Mouse (Mus musculus) layer of hippocampus, postnatal 14 days (tissue): ENCODE measurements at regions not wholly inside any gene's neighbourhood (a gene's known extent, or its start where the extent isn't known, plus 50 kb on each side); places are given as distances from the start of the nearest gene placed in this dataset.

ENCODE experiments used
- DNase-seq, 2 experiments: peaks; one replicate each; pipeline ENCODE4 v3.0.0; 2021 to 2022; ENCODE audit warnings: low spot score in 2 of 2, mixed read lengths in 1 of 2

DNA sequence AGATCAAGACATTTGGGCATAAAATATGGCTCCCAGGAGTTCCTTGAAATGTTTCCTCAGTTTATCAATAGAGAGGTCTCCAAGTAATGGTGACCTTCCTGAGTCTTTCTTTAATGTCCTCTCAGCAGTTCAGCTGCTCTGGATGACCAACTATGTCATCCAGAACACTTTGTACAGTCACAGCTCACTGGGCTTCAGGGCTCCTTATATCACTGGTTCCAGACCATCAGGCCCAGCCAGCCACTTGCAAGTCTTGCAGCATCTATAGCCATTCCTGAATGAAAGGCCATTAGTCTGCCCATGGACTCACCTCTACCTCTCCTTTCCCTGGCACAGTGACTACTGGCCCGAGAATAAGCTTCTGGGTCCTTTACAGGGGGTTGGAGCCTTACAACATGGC is 437.8 kb upstream of the Meis1 start:
- DNase-seq = no peak

DNA sequence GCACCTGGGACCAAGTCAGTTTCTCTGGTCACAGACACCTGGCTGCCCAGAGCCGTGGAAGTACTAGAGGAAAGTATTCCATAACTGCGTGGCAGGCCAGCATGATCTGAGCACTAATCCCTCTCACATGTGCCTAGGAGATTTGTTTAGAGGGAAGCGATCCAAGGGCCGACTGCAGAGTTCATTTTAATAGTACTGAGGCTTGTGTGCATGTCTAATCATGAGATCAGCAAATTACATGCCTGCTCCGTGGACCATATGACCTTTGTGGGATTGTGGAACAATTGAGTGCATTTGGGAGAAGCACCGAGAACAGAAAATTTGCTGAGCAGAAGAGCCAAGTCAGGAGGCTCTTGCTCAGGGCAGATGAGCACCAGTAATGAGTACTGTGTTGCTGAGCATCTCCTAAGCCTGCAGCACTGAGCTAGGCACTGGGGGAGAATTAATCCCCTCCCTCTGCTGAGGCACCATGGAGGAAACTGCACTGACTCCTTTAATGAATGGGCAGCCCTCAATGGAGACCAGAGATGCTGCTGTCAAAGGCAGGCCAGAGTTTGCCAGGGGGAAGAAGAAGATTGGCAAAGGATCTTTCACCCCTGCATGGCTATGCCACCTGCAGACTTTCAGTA is 445.1 kb upstream of the Meis1 start:
- no peak for DNase-seq

DNA sequence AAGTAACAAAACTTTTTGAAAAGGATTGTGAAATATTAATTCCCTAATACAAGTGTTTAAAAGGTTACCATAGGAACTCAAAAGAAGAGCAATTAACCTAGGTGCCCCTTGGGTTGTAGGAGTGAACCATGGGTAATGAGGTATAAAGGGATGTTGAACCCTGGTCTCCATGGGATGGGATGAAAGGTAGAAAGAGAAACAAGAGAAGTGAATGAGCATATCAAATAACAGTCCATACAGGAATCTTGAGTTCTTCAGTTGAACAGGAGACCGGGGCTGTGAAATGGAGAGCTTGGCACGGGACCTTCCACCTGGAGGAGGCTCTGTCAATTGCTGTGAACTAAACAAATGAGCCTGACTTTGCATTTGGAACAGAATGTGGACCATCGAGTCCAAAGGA is 449.6 kb upstream of the Meis1 start:
- DNase-seq = no peak

DNA sequence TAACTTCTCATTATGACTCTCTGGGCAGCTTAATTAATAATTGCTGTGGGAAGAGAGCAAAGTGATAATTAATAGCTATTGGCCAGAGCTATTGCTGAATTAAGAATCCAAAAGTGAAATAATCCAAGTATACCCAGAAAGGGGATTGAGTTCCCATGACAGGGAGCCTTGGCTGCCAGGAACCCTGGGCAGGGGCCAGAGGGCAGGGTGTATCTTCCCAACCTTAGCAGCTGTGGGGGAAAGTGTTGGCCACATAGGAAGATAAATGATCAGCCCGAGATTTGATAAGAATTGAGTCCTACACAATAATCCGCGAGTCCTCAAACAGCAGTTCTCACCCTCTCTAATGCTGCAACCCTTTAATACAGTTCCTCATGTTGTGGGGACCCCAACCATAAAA is 450.0 kb upstream of the Meis1 start:
- DNase-seq = no peak

DNA sequence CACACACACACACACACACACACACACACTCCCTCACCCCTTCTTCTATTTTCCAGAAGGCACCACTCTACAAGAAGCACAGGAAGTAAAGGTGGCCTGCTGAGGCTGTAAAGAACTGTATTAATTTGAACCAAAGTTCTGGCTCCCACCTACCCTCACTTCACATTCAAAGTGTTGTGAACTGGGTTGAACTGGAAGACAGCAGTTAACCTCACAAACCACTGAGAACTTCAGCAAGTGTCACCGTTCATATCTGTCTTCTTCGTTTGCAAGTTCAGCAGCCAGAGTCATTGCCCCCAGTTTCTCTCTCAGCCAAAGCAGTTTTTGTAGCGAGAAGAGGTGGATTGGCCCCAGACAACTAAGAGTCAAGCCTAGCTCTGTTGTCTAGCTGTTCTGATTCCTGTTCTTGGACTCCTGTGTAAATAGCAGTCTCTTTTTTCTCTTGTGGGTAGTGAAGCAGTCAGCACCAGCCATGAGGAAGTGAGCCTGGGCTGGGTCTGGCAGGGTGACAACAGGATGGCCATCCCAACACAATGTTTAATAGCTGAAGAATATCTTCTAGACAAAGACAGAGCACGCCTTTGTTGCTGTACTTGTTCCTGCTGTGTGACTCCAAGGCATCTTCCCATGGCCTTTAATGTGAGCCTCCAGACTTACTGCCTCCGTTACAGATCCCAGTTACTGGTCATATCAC is 452.0 kb upstream of the Meis1 start:
- DNase-seq = no peak

DNA sequence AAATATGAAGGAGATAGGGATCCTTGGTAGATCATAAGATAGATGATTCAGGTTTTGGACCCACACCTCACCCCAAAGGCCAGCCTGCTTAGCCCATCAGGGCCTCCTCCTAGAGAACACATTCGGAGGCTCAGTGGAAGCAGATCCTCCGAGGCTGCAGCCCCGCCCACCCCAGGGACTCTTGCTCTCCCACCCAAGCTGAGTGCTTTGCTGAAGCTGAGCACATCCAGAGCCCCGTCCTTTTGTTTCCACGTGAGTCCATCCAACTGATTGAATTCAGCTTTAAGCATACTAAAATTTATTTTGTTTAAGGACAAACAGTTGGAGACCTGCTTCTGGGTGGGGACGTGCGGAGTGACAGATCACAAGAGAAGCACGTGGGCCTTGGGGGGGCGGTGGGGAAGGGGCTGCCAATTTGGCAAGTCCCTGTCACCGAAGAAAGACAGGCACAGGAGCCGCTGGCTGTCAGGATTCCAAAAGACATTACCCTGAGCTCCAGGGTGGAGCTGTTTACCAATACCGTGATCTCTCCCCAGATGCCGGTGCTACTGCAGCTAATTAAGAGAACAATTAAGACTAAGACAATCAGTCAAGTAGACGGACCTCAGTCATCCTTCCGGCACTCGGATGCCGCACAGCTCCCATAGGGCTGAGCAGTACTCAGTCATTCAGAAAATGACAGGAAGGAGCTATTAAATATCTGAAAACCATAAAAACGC is 448.9 kb upstream of the Spred2 start:
- no peak for DNase-seq

DNA sequence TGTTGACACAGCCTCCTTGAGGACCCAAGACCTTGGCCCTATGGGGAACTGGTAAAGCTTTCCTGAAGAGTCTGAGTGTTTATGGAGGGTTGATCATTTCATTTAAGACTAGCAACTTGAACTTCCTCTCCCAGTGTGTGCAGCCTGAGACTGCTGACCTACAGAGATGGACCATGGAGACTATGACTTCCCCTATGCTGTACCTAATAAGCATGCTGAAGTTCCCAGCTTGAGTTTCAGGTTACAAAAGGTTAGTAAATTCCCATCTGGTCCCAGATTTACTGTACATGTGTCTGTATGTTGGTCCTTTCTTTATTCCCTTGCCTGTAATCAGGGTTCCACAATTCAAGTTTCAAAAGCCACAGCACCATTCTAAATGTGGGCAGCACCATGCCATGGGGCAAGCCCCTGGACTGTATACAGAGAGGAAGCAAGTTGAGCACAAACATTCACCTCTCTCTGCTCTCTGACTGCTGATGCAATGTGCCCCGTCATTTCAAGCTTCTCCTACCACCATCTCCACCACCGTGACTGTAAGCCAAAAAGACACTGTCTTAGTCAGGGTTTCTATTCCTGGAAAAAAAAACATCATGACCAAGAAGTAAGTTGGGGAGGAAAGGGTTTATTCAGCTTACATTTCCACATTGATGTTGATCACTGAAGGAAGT is 431.0 kb upstream of the Spred2 start:
- no peak for DNase-seq

DNA sequence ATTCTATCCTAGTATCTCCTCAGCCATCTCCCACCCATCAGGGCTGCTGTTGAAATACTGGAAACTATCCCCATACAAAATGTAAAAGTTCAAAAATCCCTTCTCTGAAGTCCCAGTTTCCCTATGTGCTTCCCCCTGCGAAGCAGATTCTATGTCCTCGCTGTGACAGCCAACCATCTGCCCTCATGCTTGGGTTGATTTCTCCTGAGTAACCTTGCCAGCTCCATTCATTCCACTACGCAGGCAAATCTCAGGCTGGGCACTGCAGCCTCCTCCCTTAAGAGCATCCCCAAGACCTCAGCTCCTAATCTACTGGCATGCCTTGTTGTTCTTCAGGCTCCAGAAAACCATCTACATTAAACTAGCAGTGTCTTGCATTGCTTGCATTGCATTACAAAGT is 402.5 kb upstream of the Spred2 start:
- no peak for DNase-seq

DNA sequence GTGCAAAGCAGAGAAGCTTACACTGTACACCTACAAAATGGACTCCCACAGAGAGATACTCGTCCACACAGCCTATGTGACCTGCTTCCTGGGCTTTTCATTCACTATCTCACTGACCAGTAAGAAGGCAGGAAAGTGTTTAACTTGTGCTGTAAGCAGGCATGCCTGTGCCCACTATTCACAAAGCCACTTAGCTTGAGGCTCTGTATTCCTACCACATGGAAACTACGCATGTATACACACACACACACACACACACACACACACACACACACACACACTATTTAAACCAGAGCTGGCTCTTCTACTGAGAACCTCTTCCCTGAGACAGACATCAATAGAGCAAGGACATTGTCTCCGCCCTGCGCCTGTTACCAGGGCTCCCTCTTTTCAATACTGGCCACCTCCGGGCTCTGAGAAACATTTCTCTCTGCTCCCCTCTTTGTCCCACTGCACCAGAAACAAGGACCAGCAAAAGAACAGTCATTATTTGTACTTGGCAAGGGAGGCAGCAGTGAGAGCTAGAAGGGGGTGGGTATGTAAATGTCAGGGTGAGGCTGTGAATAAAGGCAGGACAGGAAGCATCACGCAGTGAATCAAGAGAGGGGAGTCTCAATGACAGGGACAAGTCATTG is 400.2 kb upstream of the Spred2 start:
- peak in 1 of 2 experiments; percentile 43 for DNase-seq

DNA sequence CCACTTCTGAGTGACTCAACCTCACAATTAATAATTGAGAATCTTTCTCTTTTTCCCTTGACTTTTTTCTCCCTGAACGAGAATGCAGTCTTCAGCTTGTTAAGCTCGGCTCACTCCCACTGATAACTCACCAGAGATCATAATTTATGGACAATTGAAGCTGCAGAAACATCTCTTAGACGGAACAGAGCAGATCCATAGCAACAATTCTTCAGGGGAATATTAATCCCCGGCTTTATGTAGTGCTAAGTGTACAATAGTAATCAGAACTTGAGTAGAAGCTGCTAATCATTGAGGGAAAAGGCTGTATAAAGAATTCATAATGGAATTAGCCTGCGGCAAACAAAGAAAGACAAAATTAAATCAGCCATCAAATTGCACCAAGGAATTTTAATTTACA is 395.0 kb upstream of the Spred2 start:
- DNase-seq = no peak

DNA sequence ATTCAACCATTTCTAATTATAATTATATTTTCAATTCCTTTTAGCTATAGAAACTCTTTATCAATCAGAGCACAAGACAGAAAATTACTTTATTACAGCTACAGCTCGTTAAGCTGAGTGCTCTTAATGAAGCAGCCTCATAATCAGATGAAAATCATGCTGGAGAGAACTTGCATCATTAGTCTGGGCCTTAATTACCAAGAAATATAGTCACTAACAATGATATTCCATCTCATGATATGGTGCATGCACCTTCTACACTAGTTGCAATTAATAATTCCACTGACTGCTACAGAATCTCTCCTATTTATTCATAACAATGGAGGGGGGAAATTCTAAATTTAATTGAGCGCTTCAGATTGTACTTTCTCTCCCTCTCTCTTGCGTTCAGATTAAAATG is 393.5 kb upstream of the Spred2 start:
- no peak for DNase-seq

DNA sequence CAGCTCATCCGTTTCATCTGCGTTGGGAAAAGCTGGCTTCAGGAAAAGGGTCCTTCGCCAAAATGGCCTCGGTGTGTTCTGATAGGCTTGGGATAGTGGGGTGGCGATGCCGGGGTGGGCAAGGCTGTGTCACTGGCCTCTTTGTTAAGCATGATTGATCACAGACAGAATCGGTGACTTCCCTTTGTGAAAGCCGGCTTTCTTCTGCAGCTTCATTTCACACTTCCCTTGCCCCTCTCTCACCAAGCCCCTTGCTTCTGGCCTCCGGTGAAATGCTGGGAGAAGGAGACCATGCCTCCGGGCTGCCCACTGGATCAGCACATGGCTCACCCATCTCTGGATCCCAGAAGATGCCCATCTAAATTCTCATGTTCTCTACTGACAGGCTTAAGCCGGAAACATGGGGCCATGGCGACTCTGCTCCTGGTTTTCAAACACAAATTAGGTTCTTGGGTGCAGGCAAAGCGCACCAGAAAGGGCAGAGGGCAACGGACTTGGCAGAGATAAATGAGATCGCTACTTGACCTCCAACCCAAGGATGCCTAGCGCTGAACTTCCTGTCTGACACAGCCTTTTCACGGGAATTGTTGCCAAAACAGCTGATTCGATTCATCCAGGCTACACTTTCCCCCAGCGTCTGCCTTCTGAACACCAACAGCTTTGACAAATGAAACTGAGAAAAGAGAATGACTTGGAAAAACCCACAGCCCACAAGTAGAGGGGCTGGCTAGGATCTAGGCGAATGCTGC is 392.7 kb upstream of the Spred2 start:
- DNase-seq = no peak

DNA sequence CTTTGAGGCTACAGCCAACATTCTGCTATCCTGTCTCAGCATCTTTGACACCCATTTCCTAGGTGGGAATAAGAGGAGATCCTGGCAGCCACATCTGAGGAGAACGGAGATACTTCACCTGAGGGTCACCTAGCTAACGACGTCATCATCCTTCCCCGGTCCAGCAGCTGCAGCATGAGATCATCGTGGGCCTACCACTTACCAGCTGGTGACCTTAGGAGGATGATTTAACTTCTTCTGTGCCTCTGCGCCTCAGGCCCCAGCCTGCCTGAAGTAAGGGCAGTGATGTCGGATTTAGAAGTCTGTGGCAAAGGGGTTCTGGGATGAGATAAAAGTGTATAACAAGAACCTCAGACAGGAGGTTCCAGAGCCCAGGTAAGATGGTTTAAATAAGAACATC is 391.3 kb upstream of the Spred2 start:
- DNase-seq = no peak

DNA sequence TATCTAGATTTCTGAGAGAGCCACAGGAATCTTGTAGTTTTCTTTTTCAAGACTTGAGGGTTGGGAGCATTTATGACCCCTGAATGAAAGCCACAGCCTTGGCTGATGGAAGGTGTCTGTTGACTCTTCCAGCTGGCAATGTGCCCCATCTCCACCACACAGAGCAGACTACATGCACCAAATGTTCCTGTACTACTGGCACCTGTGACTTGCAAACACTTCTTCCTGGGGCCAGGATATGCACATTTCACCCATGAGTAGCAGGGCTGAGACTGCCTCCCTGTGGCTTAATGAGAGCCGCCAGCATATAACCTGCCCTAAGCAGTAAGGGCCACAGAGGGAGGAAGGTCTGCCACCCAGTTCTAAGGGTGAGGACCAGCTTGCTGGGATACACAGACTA is 390.5 kb upstream of the Spred2 start:
- DNase-seq = no peak

DNA sequence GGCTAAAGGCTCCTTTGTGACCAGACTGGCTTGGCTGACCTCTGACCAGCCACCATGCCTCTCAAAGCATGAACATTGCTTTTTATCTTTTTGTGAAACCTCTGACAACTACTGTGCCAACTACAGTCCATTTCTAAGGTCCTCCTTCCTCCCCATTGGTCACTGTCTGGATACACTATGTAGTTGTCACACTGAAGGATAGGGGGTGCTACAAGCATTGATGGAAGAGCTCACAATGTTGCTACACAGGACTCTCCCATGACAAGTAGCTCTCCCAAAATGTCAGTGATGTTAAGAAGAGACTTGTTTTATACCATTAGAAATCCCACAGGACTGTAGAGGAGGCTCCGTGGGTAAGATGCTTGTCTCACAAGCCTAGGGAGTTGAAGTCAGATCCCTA is 389.0 kb upstream of the Spred2 start:
- DNase-seq = no peak

DNA sequence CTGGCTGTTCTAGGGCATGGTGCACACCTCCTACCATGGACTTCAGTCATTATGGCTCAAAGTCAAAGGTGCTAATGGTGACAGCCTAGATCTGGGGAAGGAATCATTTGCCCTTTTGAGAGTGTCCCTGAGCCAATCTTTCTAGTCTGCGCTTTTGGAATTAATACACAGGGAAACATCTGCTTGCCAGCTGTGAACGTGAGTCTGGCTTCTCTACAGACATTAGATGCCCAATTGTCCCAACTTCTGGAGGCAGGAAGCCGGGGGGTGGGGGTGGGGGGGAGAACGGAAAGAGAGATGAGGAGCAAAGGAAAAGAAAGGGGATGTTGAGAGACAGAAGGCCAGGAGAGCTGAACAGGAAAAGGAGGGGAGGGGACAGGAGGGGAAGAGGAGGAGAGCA is 377.9 kb upstream of the Spred2 start:
- no peak for DNase-seq

DNA sequence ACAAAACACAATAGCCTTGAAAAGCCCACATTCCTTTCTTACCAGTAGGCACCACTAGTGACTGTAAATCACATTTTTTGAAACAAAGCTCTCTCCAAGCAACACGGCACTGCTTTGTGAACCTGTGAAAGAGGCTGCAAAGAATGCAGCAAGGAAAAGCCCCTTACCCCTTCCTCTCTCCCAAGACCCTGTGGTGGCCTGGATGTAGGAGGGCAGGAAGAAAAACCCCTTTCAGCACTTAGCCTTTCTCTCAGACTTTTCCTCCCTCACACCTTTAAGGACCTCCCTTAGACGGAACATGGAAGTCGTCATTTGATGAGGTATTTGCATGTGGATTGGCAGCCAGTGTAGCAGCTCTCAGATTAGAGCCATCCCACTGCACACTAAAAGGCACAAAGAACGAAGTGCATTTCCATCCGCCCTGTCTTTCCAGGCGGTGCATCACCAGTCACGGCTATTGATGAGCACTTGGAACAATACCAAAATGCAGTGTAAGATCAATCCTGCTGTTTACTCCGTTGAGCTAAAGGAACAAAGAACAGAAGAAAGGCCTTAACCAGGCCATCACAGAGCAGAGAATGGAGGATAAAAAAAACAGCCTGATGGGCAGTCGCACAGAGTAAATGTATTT is 369.7 kb upstream of the Spred2 start:
- no peak for DNase-seq

DNA sequence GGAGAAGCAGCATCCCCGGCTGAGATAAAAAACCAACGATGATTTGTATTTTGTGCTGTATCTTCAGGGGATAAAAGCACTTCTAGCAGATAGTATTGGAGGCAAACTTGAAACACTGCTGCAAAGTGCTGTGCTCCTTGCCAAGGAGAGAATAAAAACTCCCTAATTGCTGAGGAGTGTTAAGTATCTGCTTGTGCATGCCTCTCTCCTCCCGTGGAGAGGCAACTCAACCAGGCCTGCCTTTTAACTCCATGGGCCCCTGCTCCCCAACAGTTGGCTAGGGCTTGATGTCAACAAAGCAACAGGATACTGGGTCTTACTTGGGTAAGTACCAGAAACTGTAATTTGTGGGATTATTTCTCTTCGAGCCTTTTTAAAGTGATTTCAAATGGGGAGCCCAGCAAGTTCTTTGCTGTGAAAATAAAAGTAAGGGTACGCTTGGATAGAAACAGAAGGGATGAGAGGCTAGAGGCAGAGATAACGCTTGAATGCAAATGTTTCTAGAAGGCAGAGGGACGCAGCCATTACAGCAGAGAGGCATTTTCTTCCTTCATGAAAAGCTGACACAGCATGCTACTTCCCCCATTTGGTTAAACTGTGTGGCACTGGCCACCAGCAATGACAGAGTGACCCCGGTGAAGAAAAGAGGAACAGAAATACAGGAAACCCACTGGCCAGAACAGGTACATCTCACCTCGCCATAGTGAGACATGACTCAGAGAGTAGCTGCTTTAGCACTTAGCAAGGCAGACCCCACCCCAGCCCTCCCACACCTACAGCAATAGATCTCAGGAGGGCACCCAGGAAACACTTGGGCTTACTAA is 369.0 kb upstream of the Spred2 start:
- DNase-seq = no peak

DNA sequence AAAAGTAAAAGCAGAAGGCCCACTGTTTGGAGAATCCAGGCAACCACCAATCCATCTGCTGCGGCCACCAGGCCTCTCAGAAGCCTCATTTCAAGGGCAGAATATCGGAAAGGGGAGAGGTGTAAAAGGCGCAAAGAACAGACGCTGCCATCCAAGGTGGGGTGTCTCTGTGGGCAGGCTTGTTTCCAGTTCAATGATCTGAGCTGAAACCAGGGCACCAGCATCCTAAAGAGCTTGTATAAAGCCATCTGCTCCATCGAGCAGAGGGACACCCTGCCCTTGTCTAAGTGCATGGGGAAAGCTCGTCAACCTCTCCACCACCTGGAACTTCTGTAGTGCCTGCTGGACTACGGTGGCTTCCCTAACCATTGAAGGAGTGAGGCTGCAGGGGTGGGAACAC is 363.7 kb upstream of the Spred2 start:
- DNase-seq = no peak

DNA sequence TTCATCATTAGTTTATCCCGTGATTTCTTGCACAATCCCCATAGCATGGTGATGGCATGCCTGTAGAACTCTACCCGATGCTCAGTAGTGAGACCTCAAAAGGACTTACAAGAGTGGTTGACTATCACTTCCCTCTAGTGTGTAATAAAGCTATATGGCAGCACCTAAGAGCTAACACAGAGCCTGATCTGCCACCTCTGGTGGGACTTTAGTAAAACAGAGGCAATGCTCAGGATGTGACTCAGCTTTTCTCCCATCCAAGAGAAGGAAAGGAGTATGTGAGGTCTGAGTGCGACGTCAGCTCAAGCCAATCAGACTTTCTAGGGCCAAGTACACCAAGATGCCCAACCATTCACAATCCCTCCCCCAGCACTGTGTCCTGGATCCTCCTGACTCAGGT is 361.5 kb upstream of the Spred2 start:
- DNase-seq = no peak
